Comparison of ENCODE assay signal across 8 mouse cellular contexts in genomic region chr11:97185704-97186614, GRCm38 (mm10). TPM values are rescaled to one million over a fixed set of nuclear protein-coding genes. Genes with fewer than 3 reads are reported as not detected.
DNase-seq lines count a peak whose midpoint lies in the region; ATAC-seq and TF ChIP-seq lines count a peak whose summit lies in the region.

No protein-coding gene starts in this region.

- no peaks in the 10 kb centered on the region for H3K27me3 ChIP-seq in heart, embryonic 12.5 days (replicated peaks)
- H3K27me3 ChIP-seq in ES-Bruce4 (ENCODE audit: control insufficient read depth, insufficient read depth, low read length, poor library complexity, severe bottlenecking): no peaks in the 10 kb centered on the region
- H3K27me3 ChIP-seq in hindbrain, embryonic 12.5 days: no peaks in the 10 kb centered on the region

- peaks cover 24% of the 10 kb centered on the region for H3K4me1 ChIP-seq in heart, embryonic 12.5 days (replicated peaks)
- no peaks in the 10 kb centered on the region for H3K4me1 ChIP-seq in ES-Bruce4 (ENCODE audit: control insufficient read depth, insufficient read depth, low read length)
- H3K4me1 ChIP-seq in hindbrain, embryonic 12.5 days: peaks cover 26% of the 10 kb centered on the region

- no peak for ATAC-seq in heart, embryonic 12.5 days (ENCODE audit: insufficient number of reproducible peaks, low FRiP score)
- ATAC-seq in hindbrain, embryonic 12.5 days (ENCODE audit: low FRiP score): no peak

- 0 out of 2 replicates have a peak overlapping the region, but pooled peaks have one; percentile 97 for H3K27ac ChIP-seq in heart, embryonic 12.5 days (ENCODE audit: poor library complexity, severe bottlenecking)
- H3K27ac ChIP-seq in ES-Bruce4 (ENCODE audit: insufficient read depth, low read length) (no peak overlapping the region), macrophage (peak overlapping the region; percentile 52)
- H3K27ac ChIP-seq in hindbrain, embryonic 12.5 days: no peak overlapping the region

- no peaks in the 10 kb centered on the region for H3K9me3 ChIP-seq in heart, embryonic 12.5 days (replicated peaks)
- H3K9me3 ChIP-seq in ES-Bruce4 (replicated peaks; ENCODE audit: control insufficient read depth, insufficient read depth, low read length, poor library complexity, severe bottlenecking): no peaks in the 10 kb centered on the region
- H3K9me3 ChIP-seq in hindbrain, embryonic 12.5 days (replicated peaks): no peaks in the 10 kb centered on the region

- DNase-seq in heart, adult 9 months (ENCODE audit: low spot score in 2 of 2): no peak
- no peak for DNase-seq in natural killer cell, adult 2 months (ENCODE audit: low spot score in 2 of 2)
- DNase-seq in embryo, embryonic 9.5 days (ENCODE audit: extremely low spot score): no peak
- no peak for DNase-seq in right cerebral cortex, postnatal 36 days (ENCODE audit: low spot score in 2 of 2)

- H3K4me2 ChIP-seq in heart, embryonic 12.5 days: peak overlapping the region; percentile 88
- peak overlapping the region; percentile 78 for H3K4me2 ChIP-seq in hindbrain, embryonic 12.5 days (replicated peaks)

- peaks cover 64% of the 10 kb centered on the region for H3K79me2 ChIP-seq in macrophage (ENCODE audit: inconsistent target)

- peaks cover 46% of the 10 kb centered on the region for H3K36me3 ChIP-seq in heart, embryonic 12.5 days
- H3K36me3 ChIP-seq in ES-Bruce4 (ENCODE audit: control insufficient read depth, insufficient read depth, low read length, poor library complexity, severe bottlenecking) (peaks cover 58% of the 10 kb centered on the region), macrophage (ENCODE audit: inconsistent target) (peaks cover 42% of the 10 kb centered on the region)
- H3K36me3 ChIP-seq in hindbrain, embryonic 12.5 days: peaks cover 43% of the 10 kb centered on the region

- 61% methylated on average over 5 of the region's 5 CpGs for WGBS in heart, embryonic 12.5 days
- 64% methylated on average over 5 of the region's 5 CpGs for WGBS in hindbrain, embryonic 12.5 days
- WGBS in macrophage (ENCODE audit: missing documents): 65% methylated on average over 5 of the region's 5 CpGs

- peak overlapping the region; percentile 76 for H3K4me3 ChIP-seq in heart, embryonic 12.5 days
- H3K4me3 ChIP-seq in ES-Bruce4 (ENCODE audit: low read depth, low read length): peak overlapping the region; percentile 31; the same call in 1 of the 2 replicates
- H3K4me3 ChIP-seq in hindbrain, embryonic 12.5 days: peak overlapping the region; percentile 92
- H3K4me3 ChIP-seq in macrophage (ENCODE audit: inconsistent target): peak overlapping the region; percentile 50

- no peak for TF ChIP-seq CTCF in ES-Bruce4 (IDR thresholded peaks at IDR 0.05; ENCODE audit: low read depth, low read length)

- TF ChIP-seq POLR2A in ES-Bruce4 (IDR thresholded peaks at IDR 0.05; ENCODE audit: insufficient read depth, low read length): no peak

- H3K9ac ChIP-seq in heart, embryonic 12.5 days: peak overlapping the region; percentile 93
- H3K9ac ChIP-seq in ES-Bruce4 (ENCODE audit: low read depth, poor library complexity, severe bottlenecking): peak overlapping the region; percentile 97
- H3K9ac ChIP-seq in hindbrain, embryonic 12.5 days: peak overlapping the region; percentile 95

- no peak for TF ChIP-seq EP300 in ES-Bruce4 (IDR thresholded peaks at IDR 0.05; ENCODE audit: insufficient read depth, low read depth, low read length)

RNA-seq across cellular contexts. Expression of gene Kpnb1, which starts 1.7 kb away (rescaled TPM):
- polyA plus RNA-seq in heart, embryonic 12.5 days (2016; fragmentation: Nextera tagmentation; extraction: Ambion mirVana): 41.7 and 45.4 TPM in 2 replicates
- polyA plus RNA-seq in ES-Bruce4 (2011; ENCODE audit: insufficient read depth, insufficient read length, low read depth, missing spikeins) (316 and 345 TPM in 2 replicates), macrophage (2018) (63.7 to 139 TPM (median 123 TPM) in 3 replicates)
- polyA plus RNA-seq in hindbrain, embryonic 12.5 days (2016; fragmentation: Nextera tagmentation; extraction: Ambion mirVana): 53.9 and 57.8 TPM in 2 replicates
- 100 to 1,000 TPM in 17 of 26 experiments, 10 to 100 TPM in 9; 32.5 to 177 (median 129) TPM for total RNA-seq in macrophage (2018; cell fraction: chromatin; rRNA removed)
- 100 to 1,000 TPM in 4 of 26 experiments, 10 to 100 TPM in 22; 57.8 to 122 (median 82.9) TPM for total RNA-seq in macrophage (2018; cell fraction: cytosol; rRNA removed)
- 100 to 1,000 TPM in 13 of 26 experiments, 10 to 100 TPM in 13; 49.6 to 222 (median 99.3) TPM for total RNA-seq in macrophage (2018; cell fraction: nucleus; rRNA removed)

RNA-seq across cellular contexts. Expression of gene Tbkbp1, which starts 34.7 kb away (rescaled TPM):
- polyA plus RNA-seq in heart, embryonic 12.5 days (2016; fragmentation: Nextera tagmentation; extraction: Ambion mirVana): 10.6 and 12.6 TPM in 2 replicates
- polyA plus RNA-seq in ES-Bruce4 (2011; ENCODE audit: insufficient read depth, insufficient read length, low read depth, missing spikeins) (5.4 and 6.1 TPM in 2 replicates), macrophage (2018) (21.0 to 27.3 TPM (median 25.6 TPM) in 3 replicates)
- polyA plus RNA-seq in hindbrain, embryonic 12.5 days (2016; fragmentation: Nextera tagmentation; extraction: Ambion mirVana): 10.1 and 10.5 TPM in 2 replicates
- 10 to 100 TPM; 10.1 to 60.2 (median 30.0) TPM for total RNA-seq in macrophage (2018; cell fraction: chromatin; rRNA removed)
- total RNA-seq in macrophage (2018; cell fraction: cytosol; rRNA removed): 10 to 100 TPM in 22 of 26 experiments, 1 to 10 TPM in 4; 8.5 to 26.7 (median 15.7) TPM
- total RNA-seq in macrophage (2018; cell fraction: nucleus; rRNA removed): 10 to 100 TPM; 11.8 to 48.8 (median 23.9) TPM

Comparison
In these comparisons a context has a peak if more than half of its experiments do, and no peak if none do; other contexts are left out.
1. H3K27ac ChIP-seq: peak in heart, embryonic 12.5 days (single experiment) and macrophage (single experiment); none in ES-Bruce4 (single experiment) and hindbrain, embryonic 12.5 days (single experiment).
2. H3K4me3 ChIP-seq: peak in every context shown above with its lines; median percentile 92 in hindbrain, embryonic 12.5 days; 76 in heart, embryonic 12.5 days; 50 in macrophage; 31 in ES-Bruce4.
3. Peak in every context shown above with its lines, with median percentiles within 50 percentile points of each other: H3K9ac ChIP-seq.